Mouse (Mus musculus) heart, embryonic 11.5 days (tissue): ENCODE data around the gene Gm8094. TPM values are rescaled to one million over a fixed set of nuclear protein-coding genes. Genes with fewer than 3 reads are reported as not detected.
"Not testable (repeated sequence)": the region's sequence is repeated elsewhere in the genome, so short reads cannot be mapped to it uniquely, and the experiment has no call there.

ENCODE experiments used
- ATAC-seq: fragments of 200-750 bp; cut with Nextera tagmentation; replicated peaks from 2 replicates; pipeline ENCODE4 v1.8.0; 2017; ENCODE audit warnings: moderate library complexity; ENCODE audit not compliant: insufficient number of reproducible peaks, low FRiP score, low TSS enrichment
- H3K27ac ChIP-seq: fragments of 300-500 bp; sonication (generic); 2 replicates; pipeline ENCODE4 v1.5.1; 2014; ENCODE audit warnings: mild to moderate bottlenecking, low read depth, low read length
- H3K27me3 ChIP-seq: fragments of 300-500 bp; sonication (generic); 2 replicates; pipeline ENCODE4 v1.6.1; 2014; ENCODE audit warnings: mild to moderate bottlenecking, low read length, mixed read lengths; ENCODE audit not compliant: control insufficient read depth, insufficient read depth
- H3K36me3 ChIP-seq: fragments of 300-500 bp; sonication (generic); 2 replicates; pipeline ENCODE4 v1.6.1; 2014; ENCODE audit warnings: mild to moderate bottlenecking, low read length, moderate library complexity, mixed read lengths; ENCODE audit not compliant: control insufficient read depth, insufficient read depth
- H3K4me1 ChIP-seq: fragments of 300-500 bp; sonication (generic); 2 replicates; pipeline ENCODE4 v1.6.1; 2014; ENCODE audit warnings: low read length; ENCODE audit not compliant: control insufficient read depth, insufficient read depth
- H3K4me2 ChIP-seq: fragments of 300-500 bp; sonication (generic); 2 replicates; pipeline ENCODE4 v1.6.1; 2014; ENCODE audit warnings: mild to moderate bottlenecking, moderate library complexity
- H3K4me3 ChIP-seq: fragments of 300-500 bp; sonication (generic); 2 replicates; pipeline ENCODE4 v1.5.1; 2014; ENCODE audit warnings: low read depth, low read length
- H3K9ac ChIP-seq: fragments of 300-500 bp; sonication (generic); 2 replicates; pipeline ENCODE4 v1.6.1; 2014; ENCODE audit warnings: mild to moderate bottlenecking, low read depth, low read length, moderate library complexity
- H3K9me3 ChIP-seq: fragments of 300-500 bp; sonication (generic); replicated peaks from 2 replicates; pipeline ENCODE4 v1.6.1; 2016; ENCODE audit warnings: low read length; ENCODE audit not compliant: control insufficient read depth
- WGBS: fragments of 180-500 bp; shearing (Covaris S2); extraction: QIAGEN DNeasy Blood & Tissue Kit; methylation state at CpG from one replicate; pipeline ENCODE4 v1.1.7; 2014; ENCODE audit not compliant: insufficient replicate concordance; 5-methylcytosine and 5-hydroxymethylcytosine counted together
- polyA plus RNA-seq: library from polyadenylated mRNA; unstranded; fragments of >200 nt; fragmentation: Nextera tagmentation; extraction: Ambion mirVana; gene quantifications from 2 replicates; pipeline ENCODE4 v1.2.1, GENCODE M21; 2014

Gene Gm8094
- not detected in 2 replicates for polyA plus RNA-seq

DNA sequence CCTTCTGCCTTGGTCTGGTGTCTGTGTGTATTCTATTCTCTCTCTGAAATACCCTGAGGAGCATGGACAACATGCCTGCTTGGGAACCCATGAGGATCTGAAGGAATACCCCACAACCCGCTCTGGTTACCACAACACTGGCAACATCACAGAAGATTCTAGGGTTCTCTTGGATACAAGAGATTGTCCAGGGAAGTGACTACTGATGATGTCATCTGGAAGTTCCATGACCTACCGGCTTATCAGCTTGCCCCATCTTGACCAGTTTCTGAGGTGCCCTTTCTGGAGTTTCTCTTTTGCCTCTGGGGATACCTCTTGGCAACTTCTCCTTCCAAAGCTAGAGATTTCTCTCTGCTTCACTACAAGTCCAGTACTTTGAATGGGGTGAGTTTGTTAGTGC is at the start of gene Gm8094:
TSS of gene Gm8094 (minus strand) at position 101 of the 400 bp plus-strand sequence.
- not testable (repeated sequence) for H3K9ac ChIP-seq, H3K4me1 ChIP-seq, H3K27ac ChIP-seq, H3K4me2 ChIP-seq, ATAC-seq, H3K4me3 ChIP-seq, H3K9me3 ChIP-seq, H3K36me3 ChIP-seq, H3K27me3 ChIP-seq
- 82% methylated on average over 2 of the region's 2 CpGs for WGBS

DNA sequence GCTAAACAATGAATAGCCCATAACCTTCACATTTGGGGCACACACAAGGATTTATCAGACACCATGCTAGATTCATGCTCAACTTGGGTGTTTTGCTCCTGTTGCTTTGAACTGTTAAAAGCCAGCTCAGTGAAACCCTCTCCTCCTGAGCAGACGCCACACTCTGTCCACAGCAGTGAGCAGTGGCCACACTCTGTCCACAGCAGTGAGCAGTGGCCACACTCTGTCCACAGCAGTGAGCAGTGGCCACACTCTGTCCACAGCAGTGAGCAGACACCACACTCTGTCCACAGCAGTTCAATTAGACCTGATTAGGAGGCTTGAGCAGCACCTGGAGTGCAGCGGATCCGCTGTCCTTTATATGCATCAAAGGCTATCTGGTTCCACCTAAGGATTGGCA is 43.2 kb upstream of the Gm8094 start:
- ATAC-seq, H3K4me1 ChIP-seq, H3K4me3 ChIP-seq, H3K27me3 ChIP-seq, H3K4me2 ChIP-seq, H3K9me3 ChIP-seq, H3K36me3 ChIP-seq, H3K27ac ChIP-seq, H3K9ac ChIP-seq: not testable (repeated sequence)
- 71% methylated on average over 1 of the region's 3 CpGs for WGBS

DNA sequence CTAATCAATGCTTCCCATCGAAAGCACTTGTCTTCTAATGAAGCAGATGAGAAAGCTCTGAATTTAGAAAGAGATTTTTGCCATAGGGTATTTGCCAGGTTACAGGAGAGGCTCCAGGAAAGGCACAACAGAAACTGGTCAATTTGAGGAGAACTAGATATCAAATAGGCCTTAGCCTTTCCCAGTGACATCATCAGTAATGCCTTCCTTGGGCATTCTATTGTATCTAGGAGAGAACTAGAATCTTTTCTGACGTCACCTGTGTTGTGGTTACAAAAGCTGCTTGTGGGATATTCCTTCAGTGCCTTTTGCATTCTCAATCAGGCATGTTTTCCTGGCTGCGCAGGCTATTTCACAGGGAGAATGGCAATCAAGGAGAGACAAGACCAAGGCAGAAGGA is 23.9 kb upstream of the Gm8094 start, which contains the start of gene Gm8104:
TSS of gene Gm8104 (plus strand) at position 301 of the 400 bp plus-strand sequence.
- not testable (repeated sequence) for ATAC-seq

DNA sequence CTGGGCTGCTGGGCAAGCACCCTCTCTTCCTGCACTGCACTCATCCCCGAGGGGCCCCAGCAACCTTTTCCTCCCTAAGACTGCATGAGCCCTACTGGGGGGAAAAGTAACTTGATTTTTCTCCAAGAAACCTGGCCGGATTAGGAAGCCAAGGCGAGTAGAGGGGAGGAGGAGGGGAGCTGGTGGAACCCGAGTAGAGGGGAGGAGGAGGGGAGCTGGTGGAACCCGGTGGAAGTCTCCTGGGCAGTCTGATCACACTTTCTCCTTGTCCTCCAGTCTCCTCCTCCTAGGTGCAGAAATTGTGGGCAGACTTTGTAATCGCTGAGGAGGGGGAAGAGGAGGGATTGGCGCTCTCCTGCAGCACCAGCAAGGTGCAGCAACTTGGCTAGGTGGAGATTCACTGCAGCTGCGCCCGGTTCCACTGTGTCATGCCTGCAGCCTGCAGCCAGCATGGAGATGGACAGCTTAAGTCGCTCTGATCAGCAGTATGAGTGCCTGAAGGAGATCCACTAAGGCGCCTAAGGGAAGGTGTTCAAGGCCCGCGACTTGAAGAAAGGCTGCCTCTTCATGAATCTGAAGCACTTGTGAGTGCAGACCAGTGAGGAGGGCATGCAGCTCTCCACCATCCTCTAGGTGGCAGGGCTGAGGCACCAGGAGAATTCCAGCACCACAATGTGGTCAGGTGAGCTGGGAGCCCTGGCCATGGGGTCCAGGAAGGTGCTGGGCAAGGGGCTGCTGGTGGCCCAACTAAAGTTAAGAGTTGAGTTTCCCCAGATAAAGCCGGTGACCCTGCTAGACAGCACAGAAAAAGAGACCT is 12.9 kb upstream of the Gm8094 start:
- not testable (repeated sequence) for H3K27ac ChIP-seq, H3K27me3 ChIP-seq, H3K36me3 ChIP-seq, H3K4me3 ChIP-seq, H3K4me1 ChIP-seq, ATAC-seq, H3K4me2 ChIP-seq, H3K9ac ChIP-seq, H3K9me3 ChIP-seq
- 33% methylated on average over 1 of the region's 14 CpGs for WGBS

More for the DNA sequence above, 23.9 kb upstream of the Gm8094 start, which contains the start of gene Gm8104:
- H3K9ac ChIP-seq, H3K27ac ChIP-seq, H3K4me2 ChIP-seq, H3K27me3 ChIP-seq, H3K9me3 ChIP-seq, H3K4me1 ChIP-seq, H3K36me3 ChIP-seq, H3K4me3 ChIP-seq: not testable (repeated sequence)
- WGBS: 61% methylated on average over 3 of the region's 3 CpGs

DNA sequence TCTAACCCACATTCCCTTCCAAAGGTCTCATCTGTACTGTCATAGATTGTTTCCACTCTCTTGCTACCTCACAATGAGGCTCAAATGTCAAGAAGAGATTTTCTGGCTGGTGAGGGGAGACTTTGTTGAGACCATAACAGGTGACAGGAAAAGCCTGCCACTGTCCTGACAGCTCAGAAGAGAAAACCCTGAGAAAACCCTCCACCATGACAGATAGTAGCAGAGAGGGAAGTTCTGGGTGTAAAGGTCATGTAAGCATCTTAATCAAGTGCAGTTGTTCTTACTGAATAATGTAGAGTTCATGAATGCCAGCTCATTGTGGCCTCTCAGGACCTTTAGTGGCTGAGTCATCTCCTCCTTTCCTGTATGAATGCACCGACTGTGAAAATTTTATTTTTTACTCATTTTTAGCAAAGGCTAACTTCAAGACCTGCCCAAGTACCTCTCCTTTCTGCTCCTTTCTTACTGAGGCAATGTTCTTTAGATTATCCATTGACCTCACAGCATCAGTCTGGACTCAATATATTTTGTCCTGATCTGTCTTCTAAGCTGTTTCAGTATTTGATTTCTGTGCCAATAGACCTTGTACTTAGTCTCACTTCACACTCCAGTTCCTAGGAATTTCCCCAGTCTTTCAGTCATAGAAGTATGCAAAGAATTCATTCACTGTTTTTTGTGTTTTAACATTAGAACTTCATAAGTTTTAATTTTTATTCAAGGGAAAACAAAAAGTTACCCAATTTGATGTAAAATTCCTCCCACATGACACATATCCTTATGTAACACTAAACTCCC is 8.7 kb upstream of the Gm8094 start:
- not testable (repeated sequence) for H3K4me3 ChIP-seq, H3K27me3 ChIP-seq, H3K36me3 ChIP-seq, H3K27ac ChIP-seq, H3K4me1 ChIP-seq, H3K9me3 ChIP-seq, H3K4me2 ChIP-seq, H3K9ac ChIP-seq, ATAC-seq
- 60% methylated on average over 1 of the region's 1 CpGs for WGBS

DNA sequence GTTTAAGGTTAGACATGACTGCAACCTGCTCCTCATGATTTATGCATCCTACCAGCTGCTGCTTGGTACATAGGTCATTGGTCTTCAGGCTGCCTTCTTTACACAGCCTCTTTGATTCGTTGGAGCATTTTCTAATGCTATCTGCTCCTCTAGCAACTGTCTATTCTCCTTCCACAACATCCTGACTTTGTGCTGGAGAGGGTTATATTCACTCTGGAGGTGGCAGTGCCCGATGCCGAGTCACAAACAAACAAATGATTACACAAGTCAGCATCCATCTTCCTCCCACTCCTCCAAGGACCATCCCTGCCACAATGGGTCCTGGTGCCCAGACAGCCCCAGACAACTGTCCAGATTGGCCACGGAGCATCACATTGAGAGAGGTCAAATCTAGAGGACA is 16.3 kb downstream of the Gm8094 start:
- not testable (repeated sequence) for H3K4me3 ChIP-seq, H3K4me2 ChIP-seq, H3K9me3 ChIP-seq, H3K27me3 ChIP-seq, H3K36me3 ChIP-seq, H3K27ac ChIP-seq, ATAC-seq, H3K4me1 ChIP-seq, H3K9ac ChIP-seq
- 60% methylated on average over 4 of the region's 4 CpGs for WGBS

DNA sequence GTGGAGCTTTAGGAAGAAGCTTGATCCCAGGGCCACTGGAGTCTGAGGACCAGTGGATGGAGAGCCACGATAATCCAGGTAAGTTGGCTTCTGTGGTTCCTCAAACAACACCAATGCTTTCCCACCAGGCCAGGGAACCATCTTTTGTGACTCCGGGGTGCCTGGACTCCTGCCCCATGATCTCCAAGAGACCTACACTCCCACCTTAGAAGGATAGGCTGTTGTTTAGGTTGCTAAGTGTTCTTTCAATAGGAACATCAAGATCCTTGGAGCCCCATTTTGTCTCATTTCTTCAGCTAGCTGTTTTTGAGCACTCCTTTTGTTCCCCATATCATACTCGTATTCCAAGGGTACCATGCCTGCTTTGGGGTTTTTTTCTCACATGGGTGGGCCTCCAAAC is 18.4 kb downstream of the Gm8094 start:
- H3K4me1 ChIP-seq, H3K27me3 ChIP-seq, H3K27ac ChIP-seq, H3K9me3 ChIP-seq, H3K4me2 ChIP-seq, ATAC-seq, H3K36me3 ChIP-seq, H3K9ac ChIP-seq, H3K4me3 ChIP-seq: not testable (repeated sequence)
- 70% methylated on average over 3 of the region's 3 CpGs for WGBS
